Mouse (Mus musculus) lung, postnatal 10 days (tissue): ENCODE data around the gene Nf2.

Experiments used
- DNase-seq: peaks from one replicate; pipeline ENCODE4 v3.0.0; 2021

The Nf2 gene

GRCm38 (mm10) chr11:4740785-4741184 lies 108.6 kb downstream of the Nf2 start:
- DNase-seq = no peak

DNA sequence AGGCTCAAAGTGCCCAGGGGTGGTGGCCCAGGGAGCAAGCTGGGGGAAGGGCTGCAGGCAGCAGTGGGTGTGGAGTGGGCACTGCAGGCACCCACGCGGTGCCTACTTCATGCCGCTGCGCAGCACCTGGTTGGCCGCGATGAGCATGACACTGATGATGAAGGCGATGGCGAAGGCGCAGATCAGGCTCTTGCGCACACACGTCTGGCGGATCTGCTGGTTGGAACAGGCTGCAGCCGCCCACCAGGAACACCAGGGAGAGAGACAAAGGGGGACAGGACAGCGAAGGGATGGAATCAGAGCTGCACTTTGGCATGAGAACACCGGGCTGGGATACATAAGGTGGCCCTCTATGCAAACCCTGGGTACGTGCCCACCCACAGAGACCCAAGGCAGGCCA lies 110.6 kb downstream of the Nf2 start:
- no peak for DNase-seq

DNA sequence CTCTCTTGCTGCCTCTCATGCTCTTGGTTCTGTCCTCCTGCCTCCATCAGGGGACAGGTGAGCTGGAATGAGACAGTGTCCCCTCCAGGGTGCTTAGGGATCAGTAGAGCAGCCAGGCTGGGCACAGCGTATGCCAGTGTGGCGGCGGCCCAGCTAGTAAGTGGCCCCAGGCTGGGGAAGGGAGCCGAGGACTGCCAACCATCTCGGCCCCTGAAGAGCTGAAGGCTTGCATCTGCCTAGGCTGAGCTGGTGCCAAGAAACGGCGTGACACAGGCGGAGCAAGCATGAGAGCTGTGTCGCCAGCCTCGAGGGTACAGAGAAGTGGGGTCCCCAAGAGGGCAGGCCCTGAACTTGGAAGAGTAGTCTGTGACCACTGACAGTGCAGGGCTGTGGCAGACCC lies 111.7 kb downstream of the Nf2 start:
- no peak for DNase-seq

DNA sequence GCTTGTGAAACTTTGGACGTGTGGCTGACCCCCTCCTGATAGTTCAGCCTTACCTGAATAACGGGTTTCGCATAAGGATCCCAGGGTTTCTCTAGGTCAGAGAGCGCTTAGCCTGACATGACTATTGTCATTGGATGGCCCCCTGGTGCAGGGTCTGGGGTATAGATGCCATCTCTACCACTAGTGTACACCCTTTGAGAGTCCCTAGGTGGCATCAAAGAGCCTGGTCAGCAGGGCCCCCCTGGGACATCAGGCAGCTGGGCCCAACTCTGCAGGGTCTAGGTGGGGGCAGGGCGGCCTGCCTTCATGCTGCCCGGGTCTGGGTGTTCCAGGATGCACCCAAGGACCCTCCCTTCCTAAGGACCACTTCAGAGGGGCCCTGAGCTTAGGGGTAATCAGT lies 113.0 kb downstream of the Nf2 start:
- DNase-seq = no peak

DNA sequence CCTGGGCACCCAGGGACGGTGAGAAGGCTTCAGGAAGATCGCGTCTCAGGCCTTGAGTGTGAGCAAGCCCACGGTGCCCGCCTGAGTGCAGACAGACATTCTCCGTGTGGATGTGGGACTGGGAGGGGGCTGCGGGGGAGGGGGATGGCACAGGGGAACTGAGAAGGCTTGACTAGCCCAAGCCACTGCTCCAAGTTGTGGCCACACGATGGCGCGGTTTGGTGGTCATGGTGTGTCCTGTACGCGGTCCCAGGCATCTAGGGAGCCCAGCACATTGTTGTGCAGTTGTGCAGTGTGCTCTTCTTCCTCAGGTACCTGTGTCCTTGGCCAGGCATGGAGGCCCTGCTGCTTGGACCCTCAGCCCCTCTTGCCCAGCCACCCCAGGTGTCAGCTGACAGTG lies 115.2 kb downstream of the Nf2 start:
- no peak for DNase-seq

GRCm38 (mm10) chr11:4731781-4732180 lies 117.6 kb downstream of the Nf2 start:
- no peak for DNase-seq

- no peak for DNase-seq
Measured at GRCm38 (mm10) chr11:4730913-4731312, 118.4 kb downstream of the Nf2 start.

DNA sequence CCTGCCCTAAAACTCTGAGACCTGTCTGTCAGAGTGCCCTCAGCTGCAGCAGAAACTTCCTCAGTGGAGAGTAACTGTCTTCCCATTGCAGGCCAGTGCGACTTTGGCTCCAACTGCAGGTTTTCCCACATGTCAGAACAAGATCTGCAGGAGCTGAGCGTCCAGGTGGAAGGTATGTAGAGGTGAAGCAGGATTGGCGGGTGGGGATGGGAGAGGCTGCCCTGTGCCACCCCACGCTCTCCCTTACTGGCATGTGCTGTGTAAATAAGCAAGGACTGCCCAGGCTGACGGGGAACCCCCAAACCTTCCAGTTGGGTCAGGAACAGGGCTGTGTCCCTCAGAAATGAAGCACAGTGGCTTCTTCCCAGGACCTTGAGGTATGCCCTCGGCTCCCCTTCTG lies 119.2 kb downstream of the Nf2 start:
- DNase-seq = no peak

- peak; percentile 55 for DNase-seq
Measured at GRCm38 (mm10) chr11:4729603-4730002, 119.7 kb downstream of the Nf2 start.

- no peak for DNase-seq
Measured at GRCm38 (mm10) chr11:4721728-4722127, 127.6 kb downstream of the Nf2 start.

GRCm38 (mm10) chr11:4720900-4721580 lies 128.3 kb downstream of the Nf2 start:
- DNase-seq = peak; percentile 20

GRCm38 (mm10) chr11:4720393-4720792 lies 128.9 kb downstream of the Nf2 start:
- DNase-seq = no peak

DNA sequence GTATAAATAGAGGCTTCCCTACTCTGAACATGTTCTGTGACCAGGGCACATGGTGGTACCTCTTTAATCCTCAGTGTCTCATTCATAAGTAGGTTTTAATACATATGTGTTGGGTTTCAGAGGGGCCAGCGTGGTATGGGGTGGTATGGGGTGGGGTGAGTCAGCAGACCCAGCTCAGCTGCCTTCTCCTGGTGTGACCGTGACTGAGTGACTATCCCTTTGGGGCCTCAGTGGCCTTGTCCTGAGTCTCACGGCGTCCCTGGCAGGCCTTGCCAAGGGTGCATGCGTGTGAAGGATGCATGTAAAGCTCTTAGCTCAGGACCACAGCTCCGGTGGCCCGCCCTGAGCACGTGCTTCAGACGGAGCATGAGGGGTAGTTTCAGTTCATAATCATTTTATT lies 129.4 kb downstream of the Nf2 start:
- DNase-seq = no peak

GRCm38 (mm10) chr11:4718548-4718947 lies 130.8 kb downstream of the Nf2 start:
- DNase-seq = no peak

- no peak for DNase-seq
Measured at GRCm38 (mm10) chr11:4716530-4717236, 132.7 kb downstream of the Nf2 start.
